ENCODE assay signal across 9 mouse cellular contexts in genomic region chr6:53958321-53958720, GRCm38 (mm10). TPM values are rescaled to one million over a fixed set of nuclear protein-coding genes. Genes with fewer than 3 reads are reported as not detected.
A peak's percentile ranks its signal among the peaks of the same experiment; 100 is the strongest.
DNase-seq lines count a peak whose midpoint lies in the region; ATAC-seq lines count a peak whose summit lies in the region.
"Had no signal": no experiment of that assay in that cellular context is flagged by ENCODE, and none has a peak within 500 bp of the region (broad histone marks: within the 10 kb centered on the region; RNA-seq: fewer than 3 reads in every experiment).

No protein-coding gene starts in this region.

- no peak for ATAC-seq in embryonic facial prominence, embryonic 13.5 days (ENCODE audit: insufficient number of reproducible peaks, insufficient read depth, low FRiP score, low TSS enrichment, low read depth)
- ATAC-seq in kidney, embryonic 14.5 days (ENCODE audit: low FRiP score, low TSS enrichment), result peak; percentile 45
- ATAC-seq in limb, embryonic 15.5 days (ENCODE audit: insufficient number of reproducible peaks, low FRiP score, low TSS enrichment, low read depth), result no peak

- no peaks in the 10 kb centered on the region for H3K36me3 ChIP-seq in embryonic facial prominence, embryonic 13.5 days
- H3K36me3 ChIP-seq in kidney, embryonic 14.5 days (ENCODE audit: control insufficient read depth, insufficient read depth, low read length), result no peaks in the 10 kb centered on the region
- no peaks in the 10 kb centered on the region for H3K36me3 ChIP-seq in limb, embryonic 15.5 days
- H3K36me3 ChIP-seq: G1E had no signal

- H3K9me3 ChIP-seq in embryonic facial prominence, embryonic 13.5 days, result no peaks in the 10 kb centered on the region
- H3K9me3 ChIP-seq in kidney, embryonic 14.5 days (ENCODE audit: control insufficient read depth, low read length), result no peaks in the 10 kb centered on the region
- no peaks in the 10 kb centered on the region for H3K9me3 ChIP-seq in limb, embryonic 15.5 days

- H3K4me2 ChIP-seq in embryonic facial prominence, embryonic 13.5 days, result peak overlapping the region; percentile 42
- H3K4me2 ChIP-seq in kidney, embryonic 14.5 days (replicated peaks; ENCODE audit: low read depth, low read length), result peak overlapping the region; percentile 21
- H3K4me2 ChIP-seq in limb, embryonic 15.5 days, result peak overlapping the region; percentile 39

- no peak overlapping the region for H3K27ac ChIP-seq in embryonic facial prominence, embryonic 13.5 days
- no peak overlapping the region for H3K27ac ChIP-seq in kidney, embryonic 14.5 days (ENCODE audit: low read depth, low read length)
- H3K27ac ChIP-seq in limb, embryonic 15.5 days, result no peak overlapping the region

- peaks cover 18% of the 10 kb centered on the region for H3K4me1 ChIP-seq in embryonic facial prominence, embryonic 13.5 days
- peaks cover 13% of the 10 kb centered on the region; the same call in 1 of the 2 replicates for H3K4me1 ChIP-seq in kidney, embryonic 14.5 days (ENCODE audit: control insufficient read depth, insufficient read depth, low read length)
- no peaks in the 10 kb centered on the region for H3K4me1 ChIP-seq in limb, embryonic 15.5 days

- H3K9ac ChIP-seq in embryonic facial prominence, embryonic 13.5 days, result 0 out of 2 replicates have a peak overlapping the region, but pooled peaks have one; percentile 44
- no peak overlapping the region for H3K9ac ChIP-seq in kidney, embryonic 14.5 days (ENCODE audit: low read depth, low read length)
- H3K9ac ChIP-seq in limb, embryonic 15.5 days, result no peak overlapping the region

- peaks cover 15% of the 10 kb centered on the region for H3K27me3 ChIP-seq in embryonic facial prominence, embryonic 13.5 days
- no peaks in the 10 kb centered on the region for H3K27me3 ChIP-seq in kidney, embryonic 14.5 days (ENCODE audit: control insufficient read depth, insufficient read depth, low read length)
- no peaks in the 10 kb centered on the region for H3K27me3 ChIP-seq in limb, embryonic 15.5 days

- peak; percentile 16 to 59 for DNase-seq in spleen, adult 18-20 months
- no peak for DNase-seq in spleen, adult 12 weeks (ENCODE audit: low spot score)
- DNase-seq in heart, adult 9 months (ENCODE audit: low spot score in 2 of 2), result peak; percentile 37 to 55
- peak; percentile 90 for DNase-seq in neural tube, embryonic 10.5 days (ENCODE audit: extremely low spot score, low spot score)
- DNase-seq in telencephalon, adult 2 months (ENCODE audit: low read depth, low spot score), result peak; percentile 63

- no peak overlapping the region; the same call in 1 of the 2 replicates for H3K4me3 ChIP-seq in embryonic facial prominence, embryonic 13.5 days
- H3K4me3 ChIP-seq in kidney, embryonic 14.5 days (ENCODE audit: low read length), result no peak overlapping the region
- H3K4me3 ChIP-seq in limb, embryonic 15.5 days, result no peak overlapping the region

- 13% methylated on average over 7 of the region's 7 CpGs for WGBS in embryonic facial prominence, embryonic 13.5 days
- 14% methylated on average over 7 of the region's 7 CpGs for WGBS in kidney, embryonic 14.5 days
- 10% methylated on average over 7 of the region's 7 CpGs for WGBS in limb, embryonic 15.5 days

RNA-seq across cellular contexts. Expression of gene Cpvl, which starts 20.1 kb away (rescaled TPM):
- polyA plus RNA-seq in embryonic facial prominence, embryonic 13.5 days (2015; fragmentation: Nextera tagmentation; extraction: Ambion mirVana), result 0.22 TPM in 1 of 2 replicates, not detected in the other
- polyA plus RNA-seq in kidney, embryonic 14.5 days (2014; fragmentation: Nextera tagmentation; extraction: Ambion mirVana), result 0.32 and 0.51 TPM in 2 replicates
- polyA plus RNA-seq in limb, embryonic 15.5 days (2015; fragmentation: Nextera tagmentation; extraction: Ambion mirVana), result 0.19 and 0.41 TPM in 2 replicates
- polyA plus RNA-seq: G1E had no signal
